In genomic region chr2:158929507-158929906, GRCm38 (mm10) we compare ENCODE assay signal across 21 mouse cellular contexts.
"Had no signal": no experiment of that assay in that cellular context is flagged by ENCODE, and none has a peak within 500 bp of the region (broad histone marks: within the 10 kb centered on the region; RNA-seq: fewer than 3 reads in every experiment).

No protein-coding gene starts in this region.

- H3K4me1 ChIP-seq: limb, embryonic 10.5 days; limb, embryonic 13.5 days; liver, embryonic 12.5 days; liver, embryonic 15.5 days; lung, embryonic 15.5 days; neural tube, embryonic 13.5 days had no signal

- H3K9ac ChIP-seq: limb, embryonic 13.5 days; liver, embryonic 12.5 days; liver, embryonic 15.5 days; lung, embryonic 15.5 days; neural tube, embryonic 13.5 days had no signal

- H3K4me3 ChIP-seq: layer of hippocampus, adult 2 months; limb, embryonic 10.5 days; limb, embryonic 13.5 days; liver, embryonic 12.5 days; liver, embryonic 15.5 days; lung, embryonic 15.5 days; myocyte; neural tube, embryonic 13.5 days had no signal

- H3K27ac ChIP-seq: kidney, postnatal 0 days; layer of hippocampus, adult 2 months; limb, embryonic 10.5 days; limb, embryonic 13.5 days; liver, embryonic 12.5 days; liver, embryonic 15.5 days; lung, embryonic 15.5 days; neural tube, embryonic 13.5 days had no signal

- DNase-seq: kidney, adult 18-20 months; kidney, postnatal 25 days; layer of hippocampus, adult 9-11 months; liver; lung, adult 18-20 months; lung, postnatal 10 days; lung, postnatal 4 days; retina, postnatal 1 day; right cerebral cortex, postnatal 25 days; thymus, adult 18-20 months; thymus, postnatal 36 days had no signal

- H3K27me3 ChIP-seq: liver, embryonic 12.5 days; liver, embryonic 15.5 days; lung, embryonic 15.5 days had no signal

- ATAC-seq: intestine, embryonic 16.5 days; liver, embryonic 12.5 days had no signal

- H3K9me3 ChIP-seq: limb, embryonic 10.5 days; limb, embryonic 13.5 days; liver, embryonic 12.5 days; liver, embryonic 15.5 days; lung, embryonic 15.5 days; neural tube, embryonic 13.5 days had no signal

- H3K36me3 ChIP-seq: limb, embryonic 10.5 days; limb, embryonic 13.5 days; liver, embryonic 12.5 days; liver, embryonic 15.5 days; lung, embryonic 15.5 days; neural tube, embryonic 13.5 days had no signal

- H3K4me2 ChIP-seq: limb, embryonic 13.5 days; liver, embryonic 12.5 days; liver, embryonic 15.5 days; lung, embryonic 15.5 days; neural tube, embryonic 13.5 days had no signal
